Mouse (Mus musculus): Measurements from ENCODE around the gene Rgs2.

Gene Rgs2

GRCm38 (mm10) chr1:143988756-143989155 is 15.2 kb downstream of the Rgs2 start:
- intact Hi-C loops (cut with DNase I) = no loop called here

GRCm38 (mm10) chr1:143984988-143985625 is 18.9 kb downstream of the Rgs2 start:
- intact Hi-C loops (cut with DNase I) = loop anchor here (5.0 kb wide), 1 partner anchor 38 kb away; no protein-coding TSS in a partner anchor

- intact Hi-C loops (cut with DNase I) = loop anchor here (5.0 kb wide), 1 partner anchor 36 kb away; no protein-coding TSS in a partner anchor
These were observed 21.1 kb downstream of the Rgs2 start for GRCm38 (mm10) chr1:143982765-143983312.

GRCm38 (mm10) chr1:143982085-143982764 is 21.7 kb downstream of the Rgs2 start:
- intact Hi-C loops (cut with DNase I) = loop anchor here (5.0 kb wide), 1 partner anchor 35 kb away; no protein-coding TSS in a partner anchor

- intact Hi-C loops (cut with DNase I) = loop anchor here (5.0 kb wide), 1 partner anchor 34 kb away; no protein-coding TSS in a partner anchor
These were observed 23.1 kb downstream of the Rgs2 start for GRCm38 (mm10) chr1:143980811-143981210.

GRCm38 (mm10) chr1:143974637-143975036 is 29.3 kb downstream of the Rgs2 start:
- intact Hi-C loops (cut with DNase I) = no loop called here

GRCm38 (mm10) chr1:143962301-143962700 is 41.7 kb downstream of the Rgs2 start:
- intact Hi-C loops (cut with DNase I) = no loop called here

- intact Hi-C loops (cut with DNase I) = no loop called here
These were observed 43.6 kb downstream of the Rgs2 start for GRCm38 (mm10) chr1:143960340-143960739.

GRCm38 (mm10) chr1:143956090-143956489 is 47.9 kb downstream of the Rgs2 start:
- intact Hi-C loops (cut with DNase I) = no loop called here

GRCm38 (mm10) chr1:143952841-143953240 is 51.1 kb downstream of the Rgs2 start:
- intact Hi-C loops (cut with DNase I) = no loop called here

Data from adrenal gland (tissue).